Mouse (Mus musculus): Measurements from ENCODE around the gene Podxl2.

- no peak for TF ChIP-seq CTCF (IDR thresholded peaks at IDR 0.05; ENCODE audit: borderline replicate concordance, control insufficient read depth, extremely low read depth, insufficient read depth, low read length, poor library complexity)
- no peak for TF ChIP-seq POLR2A (IDR thresholded peaks at IDR 0.05; ENCODE audit: control insufficient read depth, extremely low read depth, insufficient read depth, low read length, poor library complexity)
These were observed 50.7 kb downstream of the Podxl2 start for GRCm38 (mm10) chr6:88824183-88824582.

All from thymus, adult 2 months (tissue).